Mouse (Mus musculus): ENCODE measurements around the gene Zbtb2. TPM values are rescaled to one million over a fixed set of nuclear protein-coding genes. Genes with fewer than 3 reads are reported as not detected.

Gene Zbtb2
- polyA plus RNA-seq (2014; fragmentation: Illumina TruSeq; extraction: RNeasy Lipid Tissue Mini Kit (QIAGEN cat#74804); ENCODE audit: low read depth, low replicate concordance), result 7.8 TPM

DNA sequence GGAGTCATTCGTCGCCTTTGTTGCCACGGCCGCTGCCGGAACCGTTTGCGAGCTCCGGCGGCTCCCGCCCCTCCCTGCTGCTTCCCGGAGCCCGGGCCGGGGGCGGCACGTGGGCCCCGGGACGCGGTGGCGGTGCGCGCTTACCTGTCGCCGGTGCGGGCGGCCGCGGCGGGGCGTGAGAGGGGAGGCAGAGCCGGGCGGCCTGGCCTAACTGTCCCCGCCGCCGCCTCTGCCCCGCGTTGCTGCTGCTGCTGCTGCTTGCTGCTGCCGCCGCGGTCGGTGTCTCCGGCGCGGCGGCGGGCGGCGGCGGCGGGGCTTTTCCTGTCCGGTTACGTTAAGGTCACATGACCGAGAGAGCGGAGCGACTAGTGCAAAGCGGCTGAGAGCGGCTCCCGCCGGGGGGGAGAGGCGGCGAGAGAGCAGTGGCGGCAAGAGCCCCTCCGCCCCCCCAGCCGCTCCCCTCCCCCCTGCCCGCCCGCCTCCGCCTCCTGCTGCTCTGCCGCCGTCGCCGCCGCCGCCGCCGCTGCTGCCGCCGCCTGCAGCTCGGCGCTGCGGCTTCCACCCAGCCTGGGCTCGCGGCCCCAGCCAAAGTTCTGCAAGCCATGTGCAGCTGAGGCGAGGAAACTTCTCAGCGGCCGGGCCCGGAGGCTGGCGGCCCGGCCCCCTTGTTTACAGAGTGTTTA is at the start of gene Zbtb2:
Gene Zbtb2, minus strand, starts transcription at position 408 of the 683 bp plus-strand sequence.

DNA sequence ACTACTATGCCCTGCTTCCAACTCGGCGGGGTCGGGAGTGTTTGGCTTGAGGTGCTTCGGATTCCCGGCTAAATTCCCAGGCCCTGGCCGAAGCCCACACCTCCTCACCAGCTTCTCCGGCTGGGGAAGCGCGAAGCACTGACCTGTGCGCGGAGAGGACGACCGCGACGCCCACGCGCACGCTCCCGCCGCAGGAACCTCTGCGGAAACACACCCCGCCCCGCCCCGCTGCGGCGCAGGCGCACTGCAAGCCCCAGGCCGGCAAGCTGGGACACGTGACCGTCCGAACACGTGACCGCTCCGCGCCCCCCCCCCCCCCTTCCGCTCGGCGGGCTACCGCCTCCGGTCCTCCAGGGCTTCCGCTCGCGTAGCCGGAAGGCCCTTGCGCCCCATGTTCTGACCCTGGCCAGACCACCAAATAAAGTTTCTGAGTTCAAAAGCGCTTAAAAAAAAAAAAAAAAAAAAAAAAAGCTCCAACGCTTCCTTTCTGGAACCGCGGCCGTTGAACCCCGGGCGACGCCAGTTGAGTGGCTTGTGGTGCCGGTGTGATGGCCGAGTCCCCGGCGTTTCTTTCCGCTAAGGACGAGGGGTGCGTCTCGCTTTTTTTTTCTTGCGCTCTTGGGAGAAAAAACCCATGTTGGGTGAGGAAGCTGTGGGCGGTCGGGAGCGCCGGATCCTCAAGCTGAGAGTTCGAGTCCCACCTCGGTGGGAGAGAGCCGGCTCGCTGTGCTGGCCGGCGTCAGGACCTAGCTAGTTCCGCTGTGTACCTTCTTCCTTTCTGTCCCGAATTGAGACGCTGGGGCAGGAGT is 44.4 kb upstream of the Zbtb2 start, which contains the start of the genes Rmnd1 and Armt1:
Gene Rmnd1, minus strand, starts transcription at position 266 of the 809 bp plus-strand sequence.
Gene Armt1, plus strand, starts transcription at position 345 of the 809 bp plus-strand sequence.

Other genes with a start within 250 kb of the Zbtb2 start
- 55.2 TPM for gene Akap12, start 121.7 kb downstream of the Zbtb2 start, polyA plus RNA-seq (2014; fragmentation: Illumina TruSeq; extraction: RNeasy Lipid Tissue Mini Kit (QIAGEN cat#74804); ENCODE audit: low read depth, low replicate concordance)
- 40.9 TPM for gene Rmnd1, start 44.3 kb upstream of the Zbtb2 start, polyA plus RNA-seq (2014; fragmentation: Illumina TruSeq; extraction: RNeasy Lipid Tissue Mini Kit (QIAGEN cat#74804); ENCODE audit: low read depth, low replicate concordance)
- 12.6 TPM for gene Armt1, start 44.4 kb upstream of the Zbtb2 start, polyA plus RNA-seq (2014; fragmentation: Illumina TruSeq; extraction: RNeasy Lipid Tissue Mini Kit (QIAGEN cat#74804); ENCODE audit: low read depth, low replicate concordance)
- gene Ccdc170, start 94.4 kb upstream of the Zbtb2 start, polyA plus RNA-seq (2014; fragmentation: Illumina TruSeq; extraction: RNeasy Lipid Tissue Mini Kit (QIAGEN cat#74804); ENCODE audit: low read depth, low replicate concordance), result 2.0 TPM
- 24.1 TPM for gene Esr1, start 223.5 kb upstream of the Zbtb2 start, polyA plus RNA-seq (2014; fragmentation: Illumina TruSeq; extraction: RNeasy Lipid Tissue Mini Kit (QIAGEN cat#74804); ENCODE audit: low read depth, low replicate concordance)

Measured in adipose tissue, adult 10 weeks (tissue).